Mouse (Mus musculus) hindlimb bud, embryonic 11.5 days (tissue): ENCODE measurements around the gene Cdkn2aipnl.

ENCODE experiments used
- DNase-seq: peaks from one replicate; pipeline ENCODE4 v3.0.0-alpha.2; 2012; ENCODE audit warnings: low read depth, low spot score; ENCODE audit errors: extremely low spot score

Gene Cdkn2aipnl

DNA sequence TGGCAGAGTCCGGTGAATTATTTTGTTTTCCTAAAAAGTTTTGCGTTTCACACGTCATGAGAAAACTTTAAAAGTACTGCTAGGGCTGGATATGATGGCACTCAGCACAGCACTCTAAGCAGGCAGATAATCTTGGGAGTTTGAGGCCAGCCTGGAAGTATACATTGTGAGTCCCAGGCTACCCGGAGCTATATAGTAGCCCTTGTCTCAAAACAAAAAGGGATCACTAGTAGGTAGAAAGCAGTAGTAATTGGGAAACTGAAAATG is 36.0 kb downstream of the Cdkn2aipnl start:
- no peak for DNase-seq

DNA sequence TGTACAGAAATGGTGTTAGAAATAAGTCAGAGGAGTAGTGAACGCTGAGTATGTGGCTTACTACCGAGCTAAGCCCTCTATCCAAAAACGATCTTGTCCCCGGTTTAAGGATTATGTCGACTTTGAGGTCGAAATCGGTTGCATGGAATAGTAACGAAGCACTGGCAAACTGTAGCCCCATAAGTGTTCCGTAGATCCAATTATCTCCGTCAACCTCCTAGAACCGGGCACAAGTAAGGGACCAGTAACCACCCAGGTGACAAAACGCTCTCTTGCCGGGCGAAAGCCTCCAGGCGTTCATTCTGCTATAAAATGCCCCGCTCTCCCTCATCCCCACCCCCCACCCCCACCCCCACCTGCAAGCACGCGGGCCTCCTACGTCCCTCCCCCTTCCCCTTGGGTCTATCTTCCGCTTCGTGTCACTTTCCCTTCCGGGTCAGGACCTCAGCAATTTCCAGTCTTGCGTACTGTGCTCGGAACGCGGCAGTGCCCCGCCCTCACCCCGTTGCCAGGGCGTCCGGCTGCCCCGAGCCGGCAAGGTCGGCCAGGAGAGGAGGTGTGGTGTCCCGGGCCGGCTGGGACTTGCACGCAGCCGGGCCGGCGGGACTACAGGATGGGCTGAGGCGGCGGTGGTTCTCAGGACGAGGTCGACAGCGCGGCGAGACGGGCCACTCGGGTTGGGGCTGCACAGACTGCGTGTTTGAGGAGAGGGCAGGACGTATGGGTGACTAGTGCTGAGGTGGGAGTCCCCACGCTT is 36.5 kb downstream of the Cdkn2aipnl start, which contains the start of gene Cdkl3:
Gene Cdkl3, plus strand, starts transcription at position 450 of the 757 bp plus-strand sequence.
- DNase-seq: peak; percentile 96

DNA sequence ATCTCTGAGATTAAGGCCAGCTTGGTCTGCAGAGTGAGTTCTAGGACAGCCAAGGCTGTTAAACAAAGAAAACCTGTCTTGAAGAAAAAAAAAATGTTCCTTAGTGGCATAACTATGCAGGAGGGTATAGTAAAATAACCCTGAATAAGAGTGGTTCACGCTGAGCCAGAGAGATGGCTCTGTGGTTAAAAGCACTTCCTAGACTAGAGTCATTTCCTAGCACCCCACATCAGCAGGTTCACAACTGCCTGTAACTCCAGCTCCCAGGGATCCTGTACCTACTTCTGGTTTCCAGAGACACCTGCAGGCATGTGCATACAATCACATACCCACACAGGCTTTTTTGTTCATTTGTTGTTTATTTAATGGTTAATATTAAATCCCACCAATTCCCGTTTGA is 38.1 kb downstream of the Cdkn2aipnl start:
- DNase-seq: no peak

GRCm38 (mm10) chr11:52011011-52011410 is 43.5 kb downstream of the Cdkn2aipnl start:
- DNase-seq: no peak

DNA sequence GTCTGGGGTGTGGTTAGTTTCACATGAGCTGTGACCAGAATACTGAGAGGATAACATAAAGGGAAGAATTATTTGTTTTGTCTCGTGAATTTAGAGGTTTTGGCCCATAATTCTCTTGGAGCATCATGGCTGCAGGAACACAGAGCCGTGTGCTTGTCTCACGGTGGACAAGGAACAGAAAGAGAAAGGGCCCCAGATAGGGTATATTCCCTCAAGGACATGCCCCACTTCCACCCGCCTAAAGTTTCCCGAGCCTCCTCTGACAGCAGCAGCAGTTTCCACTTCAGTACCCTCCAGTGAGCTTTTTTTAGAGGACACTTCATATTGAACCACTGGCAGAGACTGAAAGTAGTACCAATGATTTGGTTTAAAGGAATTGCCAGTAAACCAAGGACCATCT is 44.1 kb downstream of the Cdkn2aipnl start:
- no peak for DNase-seq

DNA sequence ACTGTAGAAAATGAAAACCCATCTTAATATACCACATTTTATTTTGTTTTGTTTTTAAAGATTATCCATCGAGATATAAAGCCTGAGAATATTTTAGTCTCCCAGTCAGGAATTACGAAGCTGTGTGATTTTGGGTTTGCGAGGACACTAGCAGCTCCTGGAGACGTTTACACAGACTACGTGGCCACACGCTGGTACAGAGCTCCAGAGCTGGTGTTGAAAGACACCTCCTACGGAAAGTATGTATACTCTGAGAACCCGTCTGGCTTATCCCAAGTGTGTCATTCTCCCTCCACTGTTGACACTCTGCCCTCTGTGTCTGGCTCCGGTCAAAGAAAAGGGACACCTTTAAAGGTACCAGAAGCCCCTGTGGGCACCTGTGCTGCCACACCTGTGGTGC is 50.8 kb downstream of the Cdkn2aipnl start:
- DNase-seq: no peak
